Mouse (Mus musculus): ENCODE data around the gene Ankrd17. TPM values are rescaled to one million over a fixed set of nuclear protein-coding genes. Genes with fewer than 3 reads are reported as not detected.

Ankrd17 gene
- polyA plus RNA-seq, 1 experiment, result 14.7 TPM

- Histone ChIP-seq H3K4me2 (ENCODE audit: low read depth) (no peak overlapping the region), H3K4me3 (no peak overlapping the region), H3ac (ENCODE audit: control insufficient read depth, insufficient read length) (no peak overlapping the region), H3K79me2 (ENCODE audit: control insufficient read depth, insufficient read depth) (no peaks in the 10 kb centered on the region), H3K27me3 (ENCODE audit: control insufficient read depth, insufficient read depth, insufficient read length) (no peaks in the 10 kb centered on the region), H3K36me3 (ENCODE audit: control insufficient read depth, insufficient read depth) (peaks cover 70% of the 10 kb centered on the region)
- TF ChIP-seq REST (IDR thresholded peaks at IDR 0.05; ENCODE audit: insufficient read depth, insufficient read length) (no peak), MAX (IDR thresholded peaks at IDR 0.05; ENCODE audit: low read depth) (no peak), TCF12 (IDR thresholded peaks at IDR 0.05; ENCODE audit: insufficient read depth, poor library complexity, severe bottlenecking) (no peak), CEBPB (IDR thresholded peaks at IDR 0.05; ENCODE audit: insufficient read depth, poor library complexity, severe bottlenecking) (no peak), POLR2AphosphoS2 (IDR thresholded peaks at IDR 0.05; ENCODE audit: insufficient read length, low read depth) (no peak), MYOD1 (IDR thresholded peaks at IDR 0.05; ENCODE audit: control insufficient read depth in 1 of 3, insufficient read length in 2 of 3, low read depth in 2 of 3) (no peak), MYOG (IDR thresholded peaks at IDR 0.05; ENCODE audit: control insufficient read depth in 1 of 3, insufficient read depth in 1 of 3, insufficient read length in 2 of 3, low read depth in 2 of 3) (no peak), E2F4 (IDR thresholded peaks at IDR 0.05; ENCODE audit: insufficient read depth) (no peak), TCF3 (IDR thresholded peaks at IDR 0.05; ENCODE audit: insufficient read length, low read depth) (no peak), SRF (IDR thresholded peaks at IDR 0.05; ENCODE audit: control insufficient read depth, insufficient read length, low read depth) (no peak), USF1 (IDR thresholded peaks at IDR 0.05; ENCODE audit: low read depth) (no peak)
Measured at GRCm38 (mm10) chr5:90235217-90235616, 131.2 kb downstream of the Ankrd17 start.

DNA sequence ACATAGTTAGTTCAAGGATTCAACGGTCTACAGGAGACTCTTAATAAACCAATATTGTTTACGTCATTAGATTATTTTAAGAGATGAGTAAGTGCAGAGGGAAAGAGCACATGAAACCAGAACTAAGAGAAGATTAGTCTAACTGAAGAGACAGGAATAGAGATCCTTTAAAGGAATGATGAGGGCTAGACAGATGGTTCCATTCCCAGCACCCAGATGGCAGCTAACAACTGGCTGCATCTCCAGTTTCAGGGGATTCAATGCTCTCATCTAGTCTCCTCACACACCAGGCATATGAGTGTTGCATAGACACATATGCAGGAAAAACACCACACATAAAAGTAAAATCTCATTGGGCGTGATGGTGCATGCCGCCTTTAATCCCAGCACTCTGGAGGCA lies 133.1 kb downstream of the Ankrd17 start:
- TF ChIP-seq E2F4 (IDR thresholded peaks at IDR 0.05; ENCODE audit: insufficient read depth) (no peak), MYOG (IDR thresholded peaks at IDR 0.05; ENCODE audit: control insufficient read depth in 1 of 3, insufficient read depth in 1 of 3, insufficient read length in 2 of 3, low read depth in 2 of 3) (peak in 1 of 3 experiments; percentile 24), POLR2AphosphoS2 (IDR thresholded peaks at IDR 0.05; ENCODE audit: insufficient read length, low read depth) (no peak), MYOD1 (IDR thresholded peaks at IDR 0.05; ENCODE audit: control insufficient read depth in 1 of 3, insufficient read length in 2 of 3, low read depth in 2 of 3) (no peak)
- no peak overlapping the region for H3K4me2 ChIP-seq (ENCODE audit: low read depth)
- no peaks in the 10 kb centered on the region for H3K79me2 ChIP-seq (ENCODE audit: control insufficient read depth, insufficient read depth)
- no peaks in the 10 kb centered on the region for H3K27me3 ChIP-seq (ENCODE audit: control insufficient read depth, insufficient read depth, insufficient read length)
- H3K36me3 ChIP-seq (ENCODE audit: control insufficient read depth, insufficient read depth), result peaks cover 73% of the 10 kb centered on the region
- no peak overlapping the region for H3ac ChIP-seq (ENCODE audit: control insufficient read depth, insufficient read length)
- H3K4me3 ChIP-seq, result no peak overlapping the region

- Histone ChIP-seq H3ac (ENCODE audit: control insufficient read depth, insufficient read length) (no peak overlapping the region), H3K79me2 (ENCODE audit: control insufficient read depth, insufficient read depth) (no peaks in the 10 kb centered on the region), H3K36me3 (ENCODE audit: control insufficient read depth, insufficient read depth) (peaks cover 57% of the 10 kb centered on the region), H3K4me3 (no peak overlapping the region), H3K4me2 (ENCODE audit: low read depth) (no peak overlapping the region), H3K27me3 (ENCODE audit: control insufficient read depth, insufficient read depth, insufficient read length) (no peaks in the 10 kb centered on the region)
- TF ChIP-seq MYOD1 (IDR thresholded peaks at IDR 0.05; ENCODE audit: control insufficient read depth in 1 of 3, insufficient read length in 2 of 3, low read depth in 2 of 3) (no peak), MYOG (IDR thresholded peaks at IDR 0.05; ENCODE audit: control insufficient read depth in 1 of 3, insufficient read depth in 1 of 3, insufficient read length in 2 of 3, low read depth in 2 of 3) (no peak), E2F4 (IDR thresholded peaks at IDR 0.05; ENCODE audit: insufficient read depth) (no peak), MAX (IDR thresholded peaks at IDR 0.05; ENCODE audit: low read depth) (no peak), TCF12 (IDR thresholded peaks at IDR 0.05; ENCODE audit: insufficient read depth, poor library complexity, severe bottlenecking) (no peak), USF1 (IDR thresholded peaks at IDR 0.05; ENCODE audit: low read depth) (no peak), TCF3 (IDR thresholded peaks at IDR 0.05; ENCODE audit: insufficient read length, low read depth) (no peak), SRF (IDR thresholded peaks at IDR 0.05; ENCODE audit: control insufficient read depth, insufficient read length, low read depth) (no peak), REST (IDR thresholded peaks at IDR 0.05; ENCODE audit: insufficient read depth, insufficient read length) (no peak), POLR2A (IDR thresholded peaks at IDR 0.05; ENCODE audit: insufficient read length, low read depth) (no peak), CEBPB (IDR thresholded peaks at IDR 0.05; ENCODE audit: insufficient read depth, poor library complexity, severe bottlenecking) (no peak), POLR2AphosphoS2 (IDR thresholded peaks at IDR 0.05; ENCODE audit: insufficient read length, low read depth) (no peak)
Measured at GRCm38 (mm10) chr5:90229760-90230159, 136.6 kb downstream of the Ankrd17 start.

GRCm38 (mm10) chr5:90226696-90227095 lies 139.7 kb downstream of the Ankrd17 start:
- Histone ChIP-seq H3K79me2 (ENCODE audit: control insufficient read depth, insufficient read depth) (peaks cover 10% of the 10 kb centered on the region), H3ac (ENCODE audit: control insufficient read depth, insufficient read length) (no peak overlapping the region), H3K27me3 (ENCODE audit: control insufficient read depth, insufficient read depth, insufficient read length) (no peaks in the 10 kb centered on the region), H3K4me2 (ENCODE audit: low read depth) (no peak overlapping the region), H3K36me3 (ENCODE audit: control insufficient read depth, insufficient read depth) (peaks cover 37% of the 10 kb centered on the region), H3K4me3 (no peak overlapping the region)
- TF ChIP-seq POLR2A (IDR thresholded peaks at IDR 0.05; ENCODE audit: insufficient read length, low read depth) (no peak), POLR2AphosphoS2 (IDR thresholded peaks at IDR 0.05; ENCODE audit: insufficient read length, low read depth) (no peak), MYOD1 (IDR thresholded peaks at IDR 0.05; ENCODE audit: control insufficient read depth in 1 of 3, insufficient read length in 2 of 3, low read depth in 2 of 3) (no peak), E2F4 (IDR thresholded peaks at IDR 0.05; ENCODE audit: insufficient read depth) (no peak), SRF (IDR thresholded peaks at IDR 0.05; ENCODE audit: control insufficient read depth, insufficient read length, low read depth) (no peak), TCF12 (IDR thresholded peaks at IDR 0.05; ENCODE audit: insufficient read depth, poor library complexity, severe bottlenecking) (no peak), MYOG (IDR thresholded peaks at IDR 0.05; ENCODE audit: control insufficient read depth in 1 of 3, insufficient read depth in 1 of 3, insufficient read length in 2 of 3, low read depth in 2 of 3) (no peak), CEBPB (IDR thresholded peaks at IDR 0.05; ENCODE audit: insufficient read depth, poor library complexity, severe bottlenecking) (no peak), USF1 (IDR thresholded peaks at IDR 0.05; ENCODE audit: low read depth) (no peak), TCF3 (IDR thresholded peaks at IDR 0.05; ENCODE audit: insufficient read length, low read depth) (no peak), MAX (IDR thresholded peaks at IDR 0.05; ENCODE audit: low read depth) (no peak), REST (IDR thresholded peaks at IDR 0.05; ENCODE audit: insufficient read depth, insufficient read length) (no peak)

GRCm38 (mm10) chr5:90224730-90225129 lies 141.6 kb downstream of the Ankrd17 start:
- Histone ChIP-seq H3K4me2 (ENCODE audit: low read depth) (peak overlapping the region; percentile 45), H3K36me3 (ENCODE audit: control insufficient read depth, insufficient read depth) (peaks cover 21% of the 10 kb centered on the region)
- TF ChIP-seq POLR2AphosphoS2 (IDR thresholded peaks at IDR 0.05; ENCODE audit: insufficient read length, low read depth) (no peak), TCF3 (IDR thresholded peaks at IDR 0.05; ENCODE audit: insufficient read length, low read depth) (no peak), E2F4 (IDR thresholded peaks at IDR 0.05; ENCODE audit: insufficient read depth) (no peak), REST (IDR thresholded peaks at IDR 0.05; ENCODE audit: insufficient read depth, insufficient read length) (no peak), MYOD1 (IDR thresholded peaks at IDR 0.05; ENCODE audit: control insufficient read depth in 1 of 3, insufficient read length in 2 of 3, low read depth in 2 of 3) (no peak)

More at GRCm38 (mm10) chr5:90224730-90225129, 141.6 kb downstream of the Ankrd17 start:
- Histone ChIP-seq H3K27me3 (ENCODE audit: control insufficient read depth, insufficient read depth, insufficient read length) (no peaks in the 10 kb centered on the region), H3K4me3 (peak overlapping the region; percentile 46), H3K79me2 (ENCODE audit: control insufficient read depth, insufficient read depth) (peaks cover 12% of the 10 kb centered on the region), H3ac (ENCODE audit: control insufficient read depth, insufficient read length) (no peak overlapping the region)

Data from myocyte (in vitro differentiated cells).